Mouse (Mus musculus): ENCODE results near the gene Tarm1. TPM values are rescaled to one million over a fixed set of nuclear protein-coding genes. Genes with fewer than 3 reads are reported as not detected.

The Tarm1 gene
- total and polyA plus RNA-seq, 3 experiments, result 1.3 TPM; not detected in 2

DNA sequence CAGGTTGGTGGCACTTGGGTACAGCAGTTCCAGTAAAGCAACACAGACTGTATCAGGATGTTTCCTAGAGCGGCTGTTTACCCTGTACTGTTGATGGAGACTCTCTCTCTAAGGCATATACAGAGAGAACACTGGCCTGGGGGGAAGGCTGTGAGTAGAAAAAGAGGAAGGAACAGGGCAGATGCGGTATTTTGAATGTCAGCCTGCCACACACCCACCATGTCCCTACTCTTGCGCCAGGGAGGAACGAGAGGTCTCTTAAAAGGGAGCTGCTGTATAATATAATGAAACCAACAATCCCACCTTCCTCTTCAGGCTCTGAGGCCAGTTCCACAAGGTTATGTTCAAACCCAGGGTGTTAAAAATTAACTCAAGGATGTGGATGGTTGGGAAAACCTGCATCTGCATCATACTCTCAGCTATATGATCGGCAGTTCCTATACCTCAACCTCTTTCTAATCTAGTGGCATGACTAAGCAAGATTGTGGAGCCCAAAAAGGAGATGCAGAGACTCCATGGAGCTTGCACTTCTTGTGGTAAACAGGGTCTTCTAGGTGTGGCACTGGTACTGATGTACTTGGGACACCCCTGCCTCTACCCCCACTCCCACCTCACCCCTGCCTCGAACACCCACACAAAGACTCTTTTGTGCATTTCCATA lies 20.3 kb downstream of the Tarm1 start:
- no peaks in the 10 kb centered on the region for H3K36me3 ChIP-seq (replicated peaks in 1 of 2; ENCODE audit: control insufficient read depth in 1 of 2, insufficient read depth in 1 of 2, low read length in 1 of 2)
- H3K79me2 ChIP-seq (replicated peaks; ENCODE audit: control insufficient read depth, extremely low read depth, insufficient read depth, poor library complexity, severe bottlenecking), result no peaks in the 10 kb centered on the region
- no peak overlapping the region for H3K4me3 ChIP-seq (replicated peaks in 1 of 3; ENCODE audit: low read depth in 2 of 3, low read length in 2 of 3, poor library complexity in 1 of 3)
- H3K4me2 ChIP-seq (ENCODE audit: insufficient read depth, low read depth, poor library complexity, severe bottlenecking), result no peak overlapping the region
- H3K4me1 ChIP-seq (ENCODE audit: control insufficient read depth in 1 of 2, insufficient read depth in 2 of 2), result peaks cover 0 to 8% of the 10 kb centered on the region in 2 experiments; a peak in 1 of 4 replicates
- no peak overlapping the region for H3K27ac ChIP-seq (ENCODE audit: insufficient read depth, low read depth)
- TF ChIP-seq POLR2A (IDR thresholded peaks at IDR 0.05; ENCODE audit: low read depth, low read length) (no peak), JUND (conservative IDR thresholded peaks at IDR 0.05; ENCODE audit: low read depth, low read length) (no peak), MAZ (IDR thresholded peaks at IDR 0.05; ENCODE audit: low read depth, low read length) (no peak), NELFE (IDR thresholded peaks at IDR 0.05; ENCODE audit: low read depth, low read length) (no peak), MAX (IDR thresholded peaks at IDR 0.05; ENCODE audit: low read length) (no peak), MEF2A (IDR thresholded peaks at IDR 0.05; ENCODE audit: borderline replicate concordance, low read depth, low read length) (no peak)
- dilution Hi-C loops (cut with MboI; ENCODE audit: extremely low pct_ligation_motif_present, extremely low pct_unique_long_range_greater_than_20kb, low sequenced_read_pairs), result no loop called here
- H3K9ac ChIP-seq (ENCODE audit: insufficient read depth, low read depth), result no peak overlapping the region
- DNase-seq (ENCODE audit: extremely low read depth), result no peak
- peaks cover 4% of the 10 kb centered on the region for H3K9me3 ChIP-seq (replicated peaks; ENCODE audit: low read length)
- in situ Hi-C loops (cut with MboI; ENCODE audit: low pct_ligation_motif_present, low pct_unique_long_range_greater_than_20kb, low sequenced_read_pairs), result no loop called here
- H3K27me3 ChIP-seq (replicated peaks), result no peaks in the 10 kb centered on the region

GRCm38 (mm10) chr7:3476728-3477127 lies 25.7 kb downstream of the Tarm1 start:
- Histone ChIP-seq H3K9me3 (replicated peaks; ENCODE audit: low read length) (no peaks in the 10 kb centered on the region), H3K27me3 (replicated peaks) (no peaks in the 10 kb centered on the region), H3K4me3 (replicated peaks in 1 of 3; ENCODE audit: low read depth in 2 of 3, low read length in 2 of 3, poor library complexity in 1 of 3) (no peak overlapping the region), H3K79me2 (replicated peaks; ENCODE audit: control insufficient read depth, extremely low read depth, insufficient read depth, poor library complexity, severe bottlenecking) (no peaks in the 10 kb centered on the region), H3K4me1 (ENCODE audit: control insufficient read depth in 1 of 2, insufficient read depth in 2 of 2) (peaks cover 2 to 17% of the 10 kb centered on the region in 2 experiments; a peak in 3 of 4 replicates), H3K4me2 (ENCODE audit: insufficient read depth, low read depth, poor library complexity, severe bottlenecking) (no peak overlapping the region), H3K9ac (ENCODE audit: insufficient read depth, low read depth) (no peak overlapping the region), H3K27ac (ENCODE audit: insufficient read depth, low read depth) (no peak overlapping the region), H3K36me3 (replicated peaks in 1 of 2; ENCODE audit: control insufficient read depth in 1 of 2, insufficient read depth in 1 of 2, low read length in 1 of 2) (no peaks in the 10 kb centered on the region)
- no peak for DNase-seq (ENCODE audit: extremely low read depth)
- TF ChIP-seq RCOR1 (conservative IDR thresholded peaks at IDR 0.05; ENCODE audit: low read depth, low read length) (no peak), MEF2A (IDR thresholded peaks at IDR 0.05; ENCODE audit: borderline replicate concordance, low read depth, low read length) (no peak), ELF1 (IDR thresholded peaks at IDR 0.05; ENCODE audit: low read depth, low read length) (no peak), POLR2AphosphoS2 (IDR thresholded peaks at IDR 0.05; ENCODE audit: low read depth, low read length) (no peak), KAT2A (IDR thresholded peaks at IDR 0.05; ENCODE audit: insufficient replicate concordance, low read length) (no peak), USF1 (IDR thresholded peaks at IDR 0.05; ENCODE audit: low read depth, low read length) (no peak), CTCF (conservative IDR thresholded peaks at IDR 0.05 in 1 of 2, IDR thresholded peaks at IDR 0.05 in 1 of 2; ENCODE audit: low read depth in 2 of 2, low read length in 2 of 2) (no peak), MAX (IDR thresholded peaks at IDR 0.05; ENCODE audit: low read length) (no peak), E2F4 (IDR thresholded peaks at IDR 0.05; ENCODE audit: insufficient replicate concordance, low read depth, low read length) (no peak)
- in situ Hi-C loops (cut with MboI; ENCODE audit: low pct_ligation_motif_present, low pct_unique_long_range_greater_than_20kb, low sequenced_read_pairs) (no loop called here), dilution Hi-C loops (cut with MboI; ENCODE audit: extremely low pct_ligation_motif_present, extremely low pct_unique_long_range_greater_than_20kb, low sequenced_read_pairs) (no loop called here)
